Mouse (Mus musculus): Measurements from ENCODE around the gene Rcbtb2. TPM values are rescaled to one million over a fixed set of nuclear protein-coding genes. Genes with fewer than 3 reads are reported as not detected.

The Rcbtb2 gene
- polyA plus RNA-seq, 1 experiment from 2014 or later = 90.1 TPM

DNA sequence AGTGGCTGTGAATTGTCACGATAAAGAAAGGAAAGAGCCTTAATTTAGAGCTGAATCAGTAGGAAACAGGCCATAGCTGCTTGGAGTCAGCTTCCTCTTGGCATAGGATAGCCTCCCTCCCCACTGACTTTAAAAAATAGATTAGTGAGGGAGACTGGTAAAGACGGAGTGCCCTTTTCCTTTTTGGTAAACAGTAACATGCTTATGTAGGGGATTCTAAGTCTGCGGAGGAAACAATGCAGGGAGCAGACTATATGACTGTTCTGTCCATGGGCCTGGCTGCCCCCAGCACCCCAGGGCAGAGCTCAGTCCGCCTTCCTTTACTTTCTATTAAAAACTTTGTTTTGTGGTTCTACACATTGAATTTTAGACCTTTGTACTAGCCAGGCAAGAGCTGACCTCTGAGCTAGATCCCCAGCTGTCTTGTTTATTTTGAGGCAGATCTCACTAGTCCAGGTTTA is 56.4 kb downstream of the Rcbtb2 start:
- no peak for ATAC-seq (ENCODE audit: insufficient number of reproducible peaks, low FRiP score, low TSS enrichment, low read depth)
- Histone ChIP-seq H3K27me3 (no peaks in the 10 kb centered on the region), H3K4me3 (no peak overlapping the region), H3K9ac (no peak overlapping the region), H3K9me3 (no peaks in the 10 kb centered on the region), H3K4me1 (peaks cover 5% of the 10 kb centered on the region; the same call in 1 of the 2 replicates), H3K4me2 (no peak overlapping the region), H3K27ac (no peak overlapping the region), H3K36me3 (peaks cover 66% of the 10 kb centered on the region)
- 81% methylated on average over 4 of the region's 4 CpGs for WGBS

DNA sequence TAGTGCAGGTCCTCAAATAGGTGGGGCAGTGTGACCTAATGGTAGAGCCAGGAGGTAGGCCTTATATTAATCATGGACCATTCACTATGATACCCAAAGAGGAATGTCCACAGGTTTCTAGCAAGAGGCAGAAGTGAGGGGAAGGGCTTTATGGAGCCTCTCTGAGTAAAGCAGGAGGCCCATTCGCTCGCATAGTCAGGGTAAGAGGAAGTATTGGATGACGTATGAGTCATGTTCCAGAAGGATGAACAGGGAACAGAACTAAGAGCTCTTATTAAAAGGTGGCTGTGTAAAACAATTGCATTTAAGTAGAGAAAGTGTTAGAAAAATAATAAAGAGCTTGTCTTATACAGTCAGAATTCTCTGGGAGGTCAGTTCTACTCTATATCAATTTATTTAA is 57.8 kb downstream of the Rcbtb2 start:
- no peak overlapping the region for H3K27ac ChIP-seq
- no peak overlapping the region for H3K9ac ChIP-seq
- peaks cover 4% of the 10 kb centered on the region; the same call in 1 of the 2 replicates for H3K9me3 ChIP-seq
- no peak for ATAC-seq (ENCODE audit: insufficient number of reproducible peaks, low FRiP score, low TSS enrichment, low read depth)
- H3K36me3 ChIP-seq = peaks cover 69% of the 10 kb centered on the region
- no peaks in the 10 kb centered on the region for H3K4me1 ChIP-seq
- no peak overlapping the region for H3K4me2 ChIP-seq
- no peaks in the 10 kb centered on the region for H3K27me3 ChIP-seq
- no peak overlapping the region for H3K4me3 ChIP-seq
- 65% methylated on average over 3 of the region's 3 CpGs for WGBS

DNA sequence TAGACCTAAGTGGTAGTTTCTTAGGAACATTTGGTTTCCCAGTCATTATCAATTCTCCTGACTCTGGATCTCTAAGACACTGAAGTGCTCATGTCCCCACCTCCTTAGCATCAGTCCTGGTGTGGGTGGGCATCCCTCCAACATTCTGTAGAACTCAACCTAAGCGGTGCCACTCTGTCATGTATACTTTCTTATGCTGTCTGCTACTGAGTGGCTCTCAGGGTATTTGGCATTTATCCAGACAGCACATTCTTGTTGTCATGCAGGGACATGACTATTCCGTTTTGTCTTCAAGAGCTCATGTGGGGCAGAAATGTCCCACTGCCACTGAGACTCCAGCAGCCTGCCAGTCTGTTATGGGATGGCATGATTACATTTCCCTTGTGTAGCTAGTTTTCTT is 58.3 kb downstream of the Rcbtb2 start:
- Histone ChIP-seq H3K9ac (no peak overlapping the region), H3K36me3 (peaks cover 68% of the 10 kb centered on the region), H3K27ac (no peak overlapping the region), H3K4me3 (no peak overlapping the region), H3K9me3 (peaks cover 4% of the 10 kb centered on the region; the same call in 1 of the 2 replicates), H3K27me3 (no peaks in the 10 kb centered on the region), H3K4me1 (no peaks in the 10 kb centered on the region), H3K4me2 (no peak overlapping the region)
- ATAC-seq (ENCODE audit: insufficient number of reproducible peaks, low FRiP score, low TSS enrichment, low read depth) = no peak
- WGBS = 60% methylated on average over 2 of the region's 2 CpGs

DNA sequence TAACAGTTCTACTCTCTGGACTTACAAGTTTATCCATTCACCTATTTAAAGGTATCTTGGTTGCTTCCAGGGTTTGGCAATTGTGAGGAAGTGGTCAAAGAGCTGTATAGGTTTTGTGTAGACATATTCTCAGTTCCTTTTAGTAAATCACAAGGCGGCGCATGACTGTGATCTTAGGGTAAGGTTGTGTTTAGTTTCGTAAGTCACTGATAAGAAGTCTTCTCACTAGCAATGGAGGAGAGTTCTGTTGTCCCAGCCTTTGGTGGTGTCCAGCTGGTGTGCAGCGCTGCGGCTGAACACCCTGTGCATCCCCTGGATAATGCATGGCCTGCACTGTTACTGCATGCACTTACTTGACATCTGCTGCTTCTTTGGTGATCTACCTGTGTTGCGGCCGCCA is 64.0 kb downstream of the Rcbtb2 start:
- 91% methylated on average over 7 of the region's 7 CpGs for WGBS

DNA sequence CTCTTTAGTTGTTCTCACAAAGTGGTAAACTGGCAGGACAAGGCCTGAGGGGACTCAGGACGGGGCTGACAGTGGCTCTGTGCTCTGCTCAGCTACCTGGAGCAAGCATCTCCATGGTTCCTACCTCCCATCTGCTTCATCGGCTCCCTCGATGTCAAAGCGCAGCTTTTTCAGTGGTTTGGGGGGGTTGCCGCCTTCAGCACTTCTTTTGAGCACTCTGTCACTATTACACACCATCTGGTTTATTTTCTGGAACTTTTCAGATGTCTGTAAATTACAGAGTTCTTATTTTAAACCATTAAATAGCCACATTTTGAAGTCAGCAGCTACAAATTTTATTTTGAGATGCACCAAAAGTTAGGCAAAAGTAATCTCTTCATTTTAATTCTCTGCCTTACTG is 76.2 kb downstream of the Rcbtb2 start:
- H3K4me1 ChIP-seq = no peaks in the 10 kb centered on the region
- H3K9ac ChIP-seq = no peak overlapping the region
- no peak for ATAC-seq (ENCODE audit: insufficient number of reproducible peaks, low FRiP score, low TSS enrichment, low read depth)
- 0 out of 2 replicates have a peak, but pooled peaks cover 11% of the 10 kb centered on the region for H3K36me3 ChIP-seq
- H3K4me3 ChIP-seq = no peak overlapping the region
- H3K27me3 ChIP-seq = no peaks in the 10 kb centered on the region
- no peak overlapping the region for H3K27ac ChIP-seq
- H3K9me3 ChIP-seq = no peaks in the 10 kb centered on the region
- H3K4me2 ChIP-seq = no peak overlapping the region
- 46% methylated on average over 5 of the region's 5 CpGs for WGBS

More for the DNA sequence above, 64.0 kb downstream of the Rcbtb2 start:
- peaks cover 4% of the 10 kb centered on the region; the same call in 1 of the 2 replicates for H3K9me3 ChIP-seq
- no peak for ATAC-seq (ENCODE audit: insufficient number of reproducible peaks, low FRiP score, low TSS enrichment, low read depth)
- H3K4me2 ChIP-seq = no peak overlapping the region
- no peak overlapping the region for H3K9ac ChIP-seq
- H3K27me3 ChIP-seq = no peaks in the 10 kb centered on the region
- H3K4me3 ChIP-seq = no peak overlapping the region
- peaks cover 31% of the 10 kb centered on the region for H3K36me3 ChIP-seq
- H3K4me1 ChIP-seq = no peaks in the 10 kb centered on the region
- no peak overlapping the region for H3K27ac ChIP-seq

DNA sequence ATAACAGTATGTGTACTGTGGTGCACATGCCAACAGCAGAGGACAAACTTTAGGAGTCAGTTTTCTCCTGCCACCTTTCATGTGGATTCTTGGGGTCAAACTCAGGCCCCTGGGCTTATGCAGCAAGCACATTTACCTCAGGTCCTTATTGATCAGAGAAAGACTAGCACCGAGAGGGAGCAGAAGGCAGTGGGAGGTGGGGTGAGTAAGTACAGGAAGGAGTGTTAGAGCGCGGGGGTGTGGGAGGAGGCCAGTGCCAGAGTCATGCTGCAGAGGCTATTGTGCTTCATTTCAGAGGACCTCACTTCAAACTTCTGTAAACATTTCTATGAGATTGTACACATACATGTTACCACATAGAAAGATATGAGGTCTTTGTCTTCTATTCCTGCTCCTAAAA is 78.6 kb downstream of the Rcbtb2 start:
- 61% methylated on average over 3 of the region's 3 CpGs for WGBS
- no peak overlapping the region for H3K4me2 ChIP-seq
- H3K27me3 ChIP-seq = no peaks in the 10 kb centered on the region
- H3K36me3 ChIP-seq = 0 out of 2 replicates have a peak, but pooled peaks cover 8% of the 10 kb centered on the region
- H3K4me1 ChIP-seq = no peaks in the 10 kb centered on the region
- no peak overlapping the region for H3K4me3 ChIP-seq
- no peak overlapping the region for H3K27ac ChIP-seq
- no peaks in the 10 kb centered on the region for H3K9me3 ChIP-seq
- no peak overlapping the region for H3K9ac ChIP-seq
- ATAC-seq (ENCODE audit: insufficient number of reproducible peaks, low FRiP score, low TSS enrichment, low read depth) = no peak

DNA sequence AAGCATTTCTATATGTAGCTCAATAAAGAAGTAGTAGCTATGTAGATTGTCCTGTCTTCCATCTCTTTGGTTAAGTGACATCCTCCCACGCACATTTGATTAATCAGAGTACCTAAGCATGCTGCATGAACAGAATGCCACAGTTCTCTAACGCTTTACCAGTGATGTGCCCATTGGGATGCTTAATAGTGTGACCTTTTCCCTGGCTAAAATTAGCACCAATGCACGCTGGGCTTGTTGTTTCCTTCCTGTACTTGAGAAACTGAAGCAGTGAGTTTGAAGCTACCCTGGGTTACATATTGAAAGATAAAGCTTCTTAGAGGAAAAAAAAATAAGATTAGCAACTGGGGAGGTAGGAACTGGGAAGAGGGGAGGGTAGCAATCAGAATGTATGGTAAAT is 81.2 kb downstream of the Rcbtb2 start:
- ATAC-seq (ENCODE audit: insufficient number of reproducible peaks, low FRiP score, low TSS enrichment, low read depth) = no peak
- Histone ChIP-seq H3K36me3 (no peaks in the 10 kb centered on the region), H3K9me3 (no peaks in the 10 kb centered on the region), H3K27me3 (no peaks in the 10 kb centered on the region), H3K9ac (no peak overlapping the region), H3K4me3 (no peak overlapping the region), H3K27ac (no peak overlapping the region), H3K4me1 (no peaks in the 10 kb centered on the region), H3K4me2 (no peak overlapping the region)
- WGBS = 73% methylated on average over 3 of the region's 3 CpGs

DNA sequence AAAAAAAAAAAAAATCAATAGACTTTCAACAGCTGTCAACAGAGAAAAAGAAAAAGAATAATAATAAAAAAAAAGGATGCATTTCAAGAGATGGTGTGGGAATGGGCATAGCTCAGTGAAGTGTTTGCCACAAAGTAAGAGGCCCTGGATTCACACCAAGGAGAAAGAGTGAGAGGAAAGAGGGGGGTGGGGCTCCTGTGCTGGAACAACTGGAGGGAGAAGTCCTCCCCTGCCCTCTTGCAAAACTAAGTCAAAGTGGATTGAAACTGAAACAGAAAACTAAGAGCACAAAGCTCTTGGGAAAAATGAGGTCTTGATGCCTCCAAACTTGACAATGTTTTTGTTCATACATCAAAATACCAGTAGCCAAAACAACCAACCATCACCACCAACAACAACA is 86.4 kb downstream of the Rcbtb2 start:
- Histone ChIP-seq H3K36me3 (no peaks in the 10 kb centered on the region), H3K9ac (no peak overlapping the region), H3K4me2 (no peak overlapping the region), H3K27me3 (no peaks in the 10 kb centered on the region), H3K4me1 (no peaks in the 10 kb centered on the region), H3K9me3 (no peaks in the 10 kb centered on the region), H3K4me3 (no peak overlapping the region), H3K27ac (no peak overlapping the region)
- ATAC-seq (ENCODE audit: insufficient number of reproducible peaks, low FRiP score, low TSS enrichment, low read depth) = no peak

DNA sequence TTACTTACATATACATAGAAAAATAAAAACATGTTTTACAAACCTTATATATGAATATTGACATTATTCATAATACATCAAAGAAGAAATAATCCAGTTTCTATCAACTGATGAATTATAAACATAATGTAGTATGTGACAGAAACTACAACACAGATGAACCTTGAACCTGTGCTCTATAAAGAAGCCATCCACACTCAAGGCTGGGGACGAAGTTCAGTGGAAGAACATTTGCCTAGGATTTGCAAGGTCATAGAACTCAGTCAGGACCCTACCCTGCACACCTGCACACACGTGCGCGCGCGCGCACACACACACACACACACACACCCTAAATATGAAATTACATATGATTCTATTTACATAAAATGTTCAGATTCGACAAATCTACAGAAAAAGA is 87.4 kb downstream of the Rcbtb2 start:
- no peaks in the 10 kb centered on the region for H3K4me1 ChIP-seq
- no peak overlapping the region for H3K27ac ChIP-seq
- no peak overlapping the region for H3K4me3 ChIP-seq
- H3K27me3 ChIP-seq = no peaks in the 10 kb centered on the region
- H3K4me2 ChIP-seq = no peak overlapping the region
- WGBS = 92% methylated on average over 8 of the region's 8 CpGs
- 0 out of 2 replicates have a peak, but pooled peaks cover 2% of the 10 kb centered on the region for H3K36me3 ChIP-seq
- no peak for ATAC-seq (ENCODE audit: insufficient number of reproducible peaks, low FRiP score, low TSS enrichment, low read depth)
- H3K9ac ChIP-seq = no peak overlapping the region
- no peaks in the 10 kb centered on the region for H3K9me3 ChIP-seq

DNA sequence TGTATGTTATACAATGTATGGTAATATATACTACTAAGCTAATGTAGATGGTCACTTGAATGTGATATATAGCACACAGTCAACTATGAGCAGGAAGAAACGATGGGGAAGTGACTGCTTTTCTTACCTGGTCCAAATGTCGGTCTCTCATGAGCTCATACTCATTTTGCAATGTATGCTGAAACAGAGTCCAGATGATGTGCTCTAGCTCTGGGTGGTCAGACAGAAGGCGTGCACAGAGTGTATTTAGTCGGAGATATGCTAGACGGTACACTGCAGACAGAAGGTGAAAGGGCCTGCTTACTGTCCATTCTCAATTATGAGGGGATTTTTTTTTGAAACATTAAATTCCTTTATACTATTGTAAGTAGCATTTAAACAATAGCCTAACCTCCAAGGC is 88.6 kb downstream of the Rcbtb2 start:
- no peak for ATAC-seq (ENCODE audit: insufficient number of reproducible peaks, low FRiP score, low TSS enrichment, low read depth)
- Histone ChIP-seq H3K4me3 (no peak overlapping the region), H3K27me3 (no peaks in the 10 kb centered on the region), H3K4me1 (no peaks in the 10 kb centered on the region), H3K4me2 (no peak overlapping the region), H3K9me3 (no peaks in the 10 kb centered on the region), H3K27ac (no peak overlapping the region), H3K36me3 (0 out of 2 replicates have a peak, but pooled peaks cover 4% of the 10 kb centered on the region), H3K9ac (no peak overlapping the region)
- WGBS = 91% methylated on average over 5 of the region's 5 CpGs

DNA sequence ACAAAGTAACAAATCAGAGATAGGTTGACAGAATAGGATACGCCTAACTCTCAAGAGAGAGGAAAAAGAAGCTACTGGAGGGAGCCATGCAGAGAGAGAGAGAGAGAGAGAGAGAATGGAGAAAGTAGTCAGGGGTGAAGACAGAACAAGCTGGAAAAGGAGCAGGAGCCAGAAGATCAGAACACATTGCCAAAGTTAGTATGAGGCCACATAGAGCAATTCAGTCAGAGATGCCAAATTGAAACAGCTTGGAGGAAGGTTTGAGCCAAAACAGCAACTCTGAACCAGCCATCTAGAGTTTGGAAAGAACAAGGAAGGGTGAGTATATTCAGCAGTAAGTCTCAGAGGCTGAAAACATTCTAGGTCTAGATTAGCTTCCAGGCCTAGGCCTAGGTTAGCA is 94.2 kb downstream of the Rcbtb2 start:
- no peak for ATAC-seq (ENCODE audit: insufficient number of reproducible peaks, low FRiP score, low TSS enrichment, low read depth)
- 90% methylated on average over 1 of the region's 1 CpGs for WGBS

DNA sequence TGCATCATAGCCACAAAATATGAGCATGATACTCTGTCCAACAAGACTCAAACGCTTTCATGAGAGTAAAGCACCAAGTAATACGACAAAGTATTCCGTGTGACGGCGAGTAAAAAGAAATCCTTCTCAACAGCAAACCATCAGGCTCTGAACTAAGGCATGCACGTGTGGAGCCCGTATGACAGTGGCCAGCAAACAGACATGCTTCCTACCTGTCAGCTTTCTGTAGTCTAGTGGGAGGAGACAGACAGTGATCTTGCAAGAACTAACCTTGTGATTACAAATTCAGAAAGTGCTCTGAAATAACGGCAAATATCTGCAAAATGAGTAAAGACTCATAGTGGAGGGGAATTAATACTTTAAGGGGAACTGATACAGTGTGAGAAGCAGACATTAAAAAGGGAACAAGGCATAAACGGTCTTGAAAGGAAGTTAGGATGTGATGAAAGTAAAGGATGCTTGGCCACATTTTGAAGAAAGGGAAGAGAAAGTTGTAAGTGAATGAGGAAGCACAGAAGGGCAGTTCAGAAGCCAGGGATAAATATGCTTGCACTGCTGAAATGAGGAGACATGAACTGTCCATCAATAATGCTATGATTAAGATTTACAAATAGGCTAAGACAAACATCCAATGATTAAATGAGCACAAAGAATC is 99.6 kb downstream of the Rcbtb2 start:
- Histone ChIP-seq H3K4me2 (no peak overlapping the region), H3K9me3 (no peaks in the 10 kb centered on the region), H3K4me3 (no peak overlapping the region), H3K4me1 (peaks cover 5% of the 10 kb centered on the region; the same call in 1 of the 2 replicates), H3K9ac (no peak overlapping the region), H3K27me3 (no peaks in the 10 kb centered on the region), H3K27ac (no peak overlapping the region), H3K36me3 (no peaks in the 10 kb centered on the region)
- no peak for ATAC-seq (ENCODE audit: insufficient number of reproducible peaks, low FRiP score, low TSS enrichment, low read depth)
- WGBS = 86% methylated on average over 9 of the region's 9 CpGs

More for the DNA sequence above, 94.2 kb downstream of the Rcbtb2 start:
- Histone ChIP-seq H3K4me3 (no peak overlapping the region), H3K4me1 (no peaks in the 10 kb centered on the region), H3K36me3 (0 out of 2 replicates have a peak, but pooled peaks cover 4% of the 10 kb centered on the region), H3K4me2 (no peak overlapping the region), H3K27me3 (no peaks in the 10 kb centered on the region), H3K9ac (no peak overlapping the region), H3K27ac (0 out of 2 replicates have a peak overlapping the region, but pooled peaks have one; percentile 9), H3K9me3 (no peaks in the 10 kb centered on the region)
